Mouse (Mus musculus): ENCODE results near the gene Pomc. TPM values are rescaled to one million over a fixed set of nuclear protein-coding genes. Genes with fewer than 3 reads are reported as not detected.

Pomc gene
- 0.82 and 0.90 TPM in 2 replicates for polyA plus RNA-seq (2015; fragmentation: Nextera tagmentation; extraction: Ambion mirVana)

DNA sequence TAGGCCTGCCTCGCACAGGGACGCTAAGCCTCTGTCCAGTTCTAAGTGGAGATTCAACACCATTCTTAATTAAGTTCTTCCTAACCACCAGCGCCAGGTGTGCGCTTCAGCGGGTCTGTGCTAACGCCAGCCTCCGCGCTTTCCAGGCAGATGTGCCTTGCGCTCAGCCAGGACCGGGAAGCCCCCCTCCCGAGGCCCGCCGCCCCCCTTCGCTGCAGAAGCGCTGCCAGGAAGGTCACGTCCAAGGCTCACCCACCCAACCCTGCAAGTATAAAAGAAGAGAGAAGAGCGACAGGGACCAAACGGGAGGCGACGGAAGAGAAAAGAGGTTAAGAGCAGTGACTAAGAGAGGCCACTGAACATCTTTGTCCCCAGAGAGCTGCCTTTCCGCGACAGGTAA is at the start of gene Pomc:
Gene Pomc, plus strand, starts transcription at position 301 of the 400 bp plus-strand sequence.

Other genes starting within 250 kb of the Pomc start
- 46.4 and 57.1 TPM in 2 replicates for gene Dnmt3a, start 148.9 kb upstream of the Pomc start, polyA plus RNA-seq (2015; fragmentation: Nextera tagmentation; extraction: Ambion mirVana)
- 0.42 and 0.54 TPM in 2 replicates for gene Efr3b, start 84.0 kb downstream of the Pomc start, polyA plus RNA-seq (2015; fragmentation: Nextera tagmentation; extraction: Ambion mirVana)
- 3.3 and 3.4 TPM in 2 replicates for gene Dnajc27, start 127.6 kb downstream of the Pomc start, polyA plus RNA-seq (2015; fragmentation: Nextera tagmentation; extraction: Ambion mirVana)
- gene Adcy3, start 178.2 kb downstream of the Pomc start, polyA plus RNA-seq (2015; fragmentation: Nextera tagmentation; extraction: Ambion mirVana) = 3.5 and 4.1 TPM in 2 replicates